Mouse (Mus musculus): ENCODE data around the gene Rabgap1l.
A peak's percentile ranks its signal among the peaks of the same experiment; 100 is the strongest.

The Rabgap1l gene

DNA sequence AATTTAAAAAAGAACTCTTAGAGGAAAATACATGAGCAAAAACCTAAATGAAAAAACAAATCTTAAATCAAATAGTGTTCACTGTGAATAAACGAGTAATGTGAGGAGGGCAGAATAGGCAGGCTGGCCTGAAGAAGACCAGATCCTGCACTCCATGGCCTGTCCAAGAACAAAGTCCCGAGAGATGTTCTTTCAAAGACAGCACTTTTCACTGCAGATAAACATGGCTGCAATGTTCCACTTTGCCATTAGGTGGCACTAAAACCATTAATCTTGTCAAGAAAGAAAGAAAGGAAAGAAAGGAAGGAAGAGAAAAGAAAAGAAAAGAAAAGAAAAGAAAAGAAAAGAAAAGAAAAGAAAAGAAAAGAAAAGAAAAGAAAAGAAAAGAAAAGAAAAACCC, 49.8 kb downstream of the Rabgap1l start:
- Histone ChIP-seq H3K36me3 (ENCODE audit: insufficient read depth, low read length) (no peaks in the 10 kb centered on the region), H3K4me1 (replicated peaks; ENCODE audit: low read depth, low read length) (peaks cover 11% of the 10 kb centered on the region), H3K27me3 (ENCODE audit: insufficient read depth, low read length) (no peaks in the 10 kb centered on the region), H3K4me3 (replicated peaks; ENCODE audit: low read length) (no peak overlapping the region), H3K9me3 (ENCODE audit: low read length) (no peaks in the 10 kb centered on the region)
- TF ChIP-seq CTCF (conservative IDR thresholded peaks at IDR 0.05; ENCODE audit: low read length) (peak; percentile 47), POU5F1 (IDR thresholded peaks at IDR 0.05; ENCODE audit: borderline replicate concordance, low read length) (no peak), NANOG (IDR thresholded peaks at IDR 0.05; ENCODE audit: borderline replicate concordance, low read length) (no peak)

DNA sequence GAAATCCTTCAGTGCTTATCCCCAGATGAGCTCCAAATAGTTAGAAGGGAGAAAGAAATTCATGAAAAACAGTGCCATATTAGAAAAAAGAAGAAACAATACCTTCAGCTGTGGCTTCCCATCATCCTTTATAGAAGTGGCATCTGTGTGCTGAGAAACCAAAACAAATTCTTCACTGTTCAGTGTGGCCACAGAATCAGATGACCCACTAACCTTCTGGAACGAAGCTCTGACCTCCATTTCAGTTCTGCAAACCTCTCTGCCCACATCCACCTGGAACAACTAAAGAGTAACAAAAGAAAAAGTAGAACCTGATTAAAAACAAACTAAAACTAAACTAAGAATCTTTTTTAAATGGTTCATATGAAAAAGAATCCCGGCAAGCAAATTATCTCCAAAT, 52.4 kb downstream of the Rabgap1l start:
- H3K36me3 ChIP-seq (ENCODE audit: insufficient read depth, low read length): no peaks in the 10 kb centered on the region
- H3K27me3 ChIP-seq (ENCODE audit: insufficient read depth, low read length): no peaks in the 10 kb centered on the region
- H3K4me3 ChIP-seq (replicated peaks; ENCODE audit: low read length): no peak overlapping the region
- no peaks in the 10 kb centered on the region for H3K9me3 ChIP-seq (ENCODE audit: low read length)
- peaks cover 9% of the 10 kb centered on the region for H3K4me1 ChIP-seq (replicated peaks; ENCODE audit: low read depth, low read length)
- no peak for TF ChIP-seq CTCF (conservative IDR thresholded peaks at IDR 0.05; ENCODE audit: low read length)
- no peak for TF ChIP-seq NANOG (IDR thresholded peaks at IDR 0.05; ENCODE audit: borderline replicate concordance, low read length)
- no peak for TF ChIP-seq POU5F1 (IDR thresholded peaks at IDR 0.05; ENCODE audit: borderline replicate concordance, low read length)

DNA sequence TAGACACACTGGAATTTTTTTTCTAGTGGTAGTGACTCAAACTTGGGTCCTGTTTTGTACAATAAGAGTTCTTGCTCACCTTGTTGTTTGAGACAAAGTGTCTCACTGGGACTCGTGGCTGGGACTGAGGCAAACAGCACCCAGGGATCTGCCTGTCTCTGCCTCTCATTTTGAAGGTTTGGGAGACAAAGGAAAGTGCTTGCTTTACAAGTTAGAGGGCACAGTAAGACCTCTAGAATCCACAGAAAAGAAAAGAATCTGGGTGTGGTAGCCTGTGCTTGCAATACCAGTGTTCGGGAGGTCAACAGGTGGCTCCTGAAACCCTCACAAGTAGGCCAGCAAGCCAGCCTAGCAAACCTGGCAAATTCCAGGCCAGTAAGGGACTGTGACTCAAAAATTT, 58.3 kb downstream of the Rabgap1l start:
- Histone ChIP-seq H3K27me3 (ENCODE audit: insufficient read depth, low read length) (no peaks in the 10 kb centered on the region), H3K4me3 (replicated peaks; ENCODE audit: low read length) (no peak overlapping the region; the same call in 1 of the 2 replicates), H3K9me3 (ENCODE audit: low read length) (no peaks in the 10 kb centered on the region), H3K36me3 (ENCODE audit: insufficient read depth, low read length) (no peaks in the 10 kb centered on the region), H3K4me1 (replicated peaks; ENCODE audit: low read depth, low read length) (peaks cover 22% of the 10 kb centered on the region)
- TF ChIP-seq CTCF (conservative IDR thresholded peaks at IDR 0.05; ENCODE audit: low read length): no peak
- no peak for TF ChIP-seq NANOG (IDR thresholded peaks at IDR 0.05; ENCODE audit: borderline replicate concordance, low read length)
- TF ChIP-seq POU5F1 (IDR thresholded peaks at IDR 0.05; ENCODE audit: borderline replicate concordance, low read length): no peak

DNA sequence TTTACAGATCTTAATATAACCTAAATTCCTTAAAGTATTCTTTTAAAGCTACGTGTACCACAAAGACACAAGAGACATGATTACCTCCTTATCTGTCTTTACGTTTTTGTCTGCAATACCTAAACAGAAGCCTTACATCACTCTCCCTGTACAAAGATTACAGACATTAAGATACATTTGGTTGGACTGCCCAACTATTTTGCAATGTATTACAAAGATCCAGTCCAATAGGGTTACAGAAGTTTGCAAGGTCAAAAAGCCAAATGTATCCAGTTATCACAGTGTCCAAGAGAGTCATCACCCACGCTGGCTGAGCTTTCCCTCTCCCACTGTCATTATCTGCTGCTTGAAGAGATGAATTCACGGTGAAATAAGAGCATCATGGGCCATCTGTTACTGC, 63.1 kb downstream of the Rabgap1l start:
- Histone ChIP-seq H3K27me3 (ENCODE audit: insufficient read depth, low read length) (no peaks in the 10 kb centered on the region), H3K4me1 (replicated peaks; ENCODE audit: low read depth, low read length) (peaks cover 9% of the 10 kb centered on the region)
- no peak for TF ChIP-seq CTCF (conservative IDR thresholded peaks at IDR 0.05; ENCODE audit: low read length)
- TF ChIP-seq NANOG (IDR thresholded peaks at IDR 0.05; ENCODE audit: borderline replicate concordance, low read length): no peak
- no peak for TF ChIP-seq POU5F1 (IDR thresholded peaks at IDR 0.05; ENCODE audit: borderline replicate concordance, low read length)

DNA sequence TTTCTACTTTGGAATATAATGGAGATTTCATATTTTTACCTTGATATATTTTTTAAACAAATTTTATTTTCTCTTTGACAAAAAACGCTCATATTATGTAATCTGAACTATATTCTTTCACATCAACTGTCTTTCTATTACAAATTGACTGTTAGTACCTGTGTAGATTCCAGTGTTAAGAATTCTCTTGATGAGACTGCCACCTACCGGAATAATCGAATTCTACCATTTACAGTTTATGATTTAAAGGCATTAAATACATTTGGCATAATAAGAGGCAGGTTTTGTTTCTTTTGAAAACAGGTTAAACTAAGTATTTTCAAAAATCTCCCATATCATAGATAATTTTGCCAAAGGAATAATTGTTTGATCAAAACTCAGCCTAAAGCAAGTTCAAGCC, 75.3 kb downstream of the Rabgap1l start:
- Histone ChIP-seq H3K4me1 (replicated peaks; ENCODE audit: low read depth, low read length) (no peaks in the 10 kb centered on the region), H3K9me3 (ENCODE audit: low read length) (no peaks in the 10 kb centered on the region), H3K27me3 (ENCODE audit: insufficient read depth, low read length) (no peaks in the 10 kb centered on the region), H3K36me3 (ENCODE audit: insufficient read depth, low read length) (no peaks in the 10 kb centered on the region), H3K4me3 (replicated peaks; ENCODE audit: low read length) (no peak overlapping the region)
- TF ChIP-seq NANOG (IDR thresholded peaks at IDR 0.05; ENCODE audit: borderline replicate concordance, low read length) (no peak), POU5F1 (IDR thresholded peaks at IDR 0.05; ENCODE audit: borderline replicate concordance, low read length) (no peak), CTCF (conservative IDR thresholded peaks at IDR 0.05; ENCODE audit: low read length) (peak; percentile 31)

More for the DNA sequence above, 63.1 kb downstream of the Rabgap1l start:
- Histone ChIP-seq H3K9me3 (ENCODE audit: low read length) (no peaks in the 10 kb centered on the region), H3K4me3 (replicated peaks; ENCODE audit: low read length) (no peak overlapping the region), H3K36me3 (ENCODE audit: insufficient read depth, low read length) (no peaks in the 10 kb centered on the region)

DNA sequence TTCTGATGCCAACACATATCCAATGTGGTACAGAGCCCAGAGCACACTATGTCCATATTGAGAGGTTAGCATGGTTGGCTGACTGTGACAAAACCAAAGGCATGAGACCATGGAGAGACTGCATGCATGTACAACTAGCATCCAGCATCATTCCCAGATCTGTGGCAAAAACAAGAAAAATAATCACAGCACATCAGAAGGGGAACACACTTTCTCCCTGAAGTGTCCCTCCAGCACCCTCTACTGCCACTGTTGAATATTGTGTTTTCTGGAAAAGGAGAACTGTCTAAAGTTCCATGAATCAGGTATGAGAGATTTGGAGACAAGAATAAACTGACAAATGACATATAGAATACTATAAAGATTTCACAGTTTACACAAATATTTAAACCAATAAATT, 78.3 kb downstream of the Rabgap1l start:
- H3K36me3 ChIP-seq (ENCODE audit: insufficient read depth, low read length): no peaks in the 10 kb centered on the region
- TF ChIP-seq CTCF (conservative IDR thresholded peaks at IDR 0.05; ENCODE audit: low read length) (peak; percentile 11), NANOG (IDR thresholded peaks at IDR 0.05; ENCODE audit: borderline replicate concordance, low read length) (no peak)
- H3K4me1 ChIP-seq (replicated peaks; ENCODE audit: low read depth, low read length): no peaks in the 10 kb centered on the region
- no peaks in the 10 kb centered on the region for H3K9me3 ChIP-seq (ENCODE audit: low read length)
- no peak overlapping the region for H3K4me3 ChIP-seq (replicated peaks; ENCODE audit: low read length)
- H3K27me3 ChIP-seq (ENCODE audit: insufficient read depth, low read length): no peaks in the 10 kb centered on the region

DNA sequence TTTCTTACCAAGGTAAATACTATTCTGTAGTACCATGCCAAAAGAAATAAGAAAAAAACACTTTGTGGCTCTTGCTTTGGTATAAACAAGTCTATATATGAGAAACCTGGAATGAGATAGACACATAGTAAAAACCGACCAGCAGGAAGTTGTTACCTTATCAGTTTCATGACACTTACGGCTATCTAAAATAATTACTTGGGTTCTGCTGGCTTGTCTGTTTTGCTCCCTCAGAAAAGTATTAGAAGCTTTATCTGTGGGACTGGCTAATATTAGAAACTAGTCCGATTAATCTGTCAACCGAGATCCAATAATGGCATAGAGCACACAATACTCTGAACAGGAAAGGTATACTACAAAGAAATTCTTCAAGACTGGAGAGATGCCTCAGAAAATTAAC, 79.1 kb downstream of the Rabgap1l start:
- Histone ChIP-seq H3K27me3 (ENCODE audit: insufficient read depth, low read length) (no peaks in the 10 kb centered on the region), H3K36me3 (ENCODE audit: insufficient read depth, low read length) (no peaks in the 10 kb centered on the region), H3K4me3 (replicated peaks; ENCODE audit: low read length) (no peak overlapping the region), H3K9me3 (ENCODE audit: low read length) (no peaks in the 10 kb centered on the region), H3K4me1 (replicated peaks; ENCODE audit: low read depth, low read length) (no peaks in the 10 kb centered on the region)
- TF ChIP-seq POU5F1 (IDR thresholded peaks at IDR 0.05; ENCODE audit: borderline replicate concordance, low read length): no peak
- TF ChIP-seq NANOG (IDR thresholded peaks at IDR 0.05; ENCODE audit: borderline replicate concordance, low read length): no peak
- TF ChIP-seq CTCF (conservative IDR thresholded peaks at IDR 0.05; ENCODE audit: low read length): no peak

DNA sequence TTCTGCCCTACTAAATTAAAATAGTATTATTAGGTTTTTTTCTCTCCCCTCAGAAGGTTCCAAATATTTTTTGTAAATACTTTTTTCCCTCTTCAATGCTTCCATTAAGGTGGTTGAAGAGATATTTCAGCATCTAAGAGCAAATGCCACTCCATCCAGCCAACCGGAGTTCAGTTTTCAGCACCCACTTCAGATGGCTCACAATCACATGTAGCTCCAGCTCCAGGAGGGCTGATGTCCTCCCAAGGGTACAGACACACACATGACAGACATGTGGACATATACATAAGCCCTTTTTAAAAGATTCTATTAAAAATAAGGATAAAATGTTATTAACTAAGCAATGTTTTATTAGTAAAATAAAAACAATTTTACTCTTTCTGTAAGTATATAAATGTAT, 79.6 kb downstream of the Rabgap1l start:
- Histone ChIP-seq H3K36me3 (ENCODE audit: insufficient read depth, low read length) (no peaks in the 10 kb centered on the region), H3K27me3 (ENCODE audit: insufficient read depth, low read length) (no peaks in the 10 kb centered on the region), H3K9me3 (ENCODE audit: low read length) (no peaks in the 10 kb centered on the region), H3K4me1 (replicated peaks; ENCODE audit: low read depth, low read length) (no peaks in the 10 kb centered on the region), H3K4me3 (replicated peaks; ENCODE audit: low read length) (no peak overlapping the region)
- no peak for TF ChIP-seq CTCF (conservative IDR thresholded peaks at IDR 0.05; ENCODE audit: low read length)
- TF ChIP-seq POU5F1 (IDR thresholded peaks at IDR 0.05; ENCODE audit: borderline replicate concordance, low read length): no peak
- no peak for TF ChIP-seq NANOG (IDR thresholded peaks at IDR 0.05; ENCODE audit: borderline replicate concordance, low read length)

DNA sequence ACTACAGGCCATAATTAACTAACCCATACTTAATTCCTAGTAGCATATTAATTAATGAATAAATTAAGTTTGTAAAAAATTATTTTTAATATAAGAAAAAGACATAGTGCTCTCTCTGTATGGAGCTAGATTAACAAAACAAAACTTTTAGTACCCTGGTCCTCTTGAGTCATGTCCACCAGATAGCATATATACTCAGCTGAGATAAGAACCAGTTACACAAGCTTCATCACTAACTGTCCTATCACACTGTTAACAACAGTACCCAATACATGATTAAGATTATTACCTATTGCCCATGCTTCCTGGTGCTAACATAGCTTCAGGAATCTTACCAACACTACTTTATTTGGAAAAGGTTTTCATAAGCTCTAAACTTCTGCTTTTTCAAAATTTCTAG, 82.5 kb downstream of the Rabgap1l start:
- Histone ChIP-seq H3K27me3 (ENCODE audit: insufficient read depth, low read length) (no peaks in the 10 kb centered on the region), H3K36me3 (ENCODE audit: insufficient read depth, low read length) (no peaks in the 10 kb centered on the region), H3K4me1 (replicated peaks; ENCODE audit: low read depth, low read length) (no peaks in the 10 kb centered on the region), H3K4me3 (replicated peaks; ENCODE audit: low read length) (no peak overlapping the region), H3K9me3 (ENCODE audit: low read length) (no peaks in the 10 kb centered on the region)
- TF ChIP-seq POU5F1 (IDR thresholded peaks at IDR 0.05; ENCODE audit: borderline replicate concordance, low read length) (no peak), NANOG (IDR thresholded peaks at IDR 0.05; ENCODE audit: borderline replicate concordance, low read length) (no peak), CTCF (conservative IDR thresholded peaks at IDR 0.05; ENCODE audit: low read length) (no peak)

Measured in E14TG2a.4 (cell line).